Mouse (Mus musculus) forebrain, postnatal 0 days (tissue): ENCODE data around the gene Smndc1. TPM values are rescaled to one million over a fixed set of nuclear protein-coding genes. Genes with fewer than 3 reads are reported as not detected.

ENCODE experiments used
- ATAC-seq: fragments of 200-750 bp; cut with Nextera tagmentation; 2 replicates; pipeline ENCODE4 v1.8.0; 2017; ENCODE audit warnings: mild to moderate bottlenecking, moderate library complexity
- DNase-seq: peaks from one replicate; pipeline ENCODE4 v3.0.0-alpha.2; 2015
- H3K27ac ChIP-seq: fragments of 300-500 bp; sonication (generic); 2 replicates; pipeline ENCODE4 v1.5.1; 2014; ENCODE audit warnings: low read depth, mild to moderate bottlenecking, antibody characterized with exemption, low read length, moderate library complexity, mixed read lengths
- H3K27me3 ChIP-seq: fragments of 300-500 bp; sonication (generic); 2 replicates; pipeline ENCODE4 v1.6.1; 2014; ENCODE audit warnings: mild to moderate bottlenecking, low read length, mixed read lengths; ENCODE audit not compliant: insufficient read depth
- H3K36me3 ChIP-seq: fragments of 300-500 bp; sonication (generic); 2 replicates; pipeline ENCODE4 v1.6.1; 2014; ENCODE audit warnings: mild to moderate bottlenecking, moderate library complexity; ENCODE audit not compliant: insufficient read depth
- H3K4me1 ChIP-seq: fragments of 300-500 bp; sonication (generic); 2 replicates; pipeline ENCODE4 v1.6.1; 2014; ENCODE audit warnings: antibody characterized with exemption; ENCODE audit not compliant: insufficient read depth
- H3K4me2 ChIP-seq: fragments of 300-500 bp; sonication (generic); 2 replicates; pipeline ENCODE4 v1.6.1; 2014; ENCODE audit warnings: low read depth, mild to moderate bottlenecking, moderate library complexity
- H3K4me3 ChIP-seq: fragments of 300-500 bp; sonication (generic); 2 replicates; pipeline ENCODE4 v1.5.1; 2014; ENCODE audit warnings: low read depth, low read length, mixed read lengths
- H3K9ac ChIP-seq: fragments of 300-500 bp; sonication (generic); 2 replicates; pipeline ENCODE4 v1.6.1; 2014; ENCODE audit warnings: mild to moderate bottlenecking
- H3K9me3 ChIP-seq: fragments of 300-500 bp; sonication (generic); 2 replicates; pipeline ENCODE4 v1.6.1; 2016; ENCODE audit warnings: low read length
- CTCF ChIP-seq: sonication (generic); IDR thresholded peaks from 2 replicates; pipeline ENCODE4 v1.5.1; 2016; ENCODE audit warnings: antibody characterized with exemption, control low read depth, low read depth
- WGBS: fragments of 180-500 bp; shearing (Covaris S2); extraction: QIAGEN DNeasy Blood & Tissue Kit; methylation state at CpG from one replicate; pipeline ENCODE4 v1.1.7; 2014; 5-methylcytosine and 5-hydroxymethylcytosine counted together
- polyA plus RNA-seq: library from polyadenylated mRNA; unstranded; fragments of >200 nt; fragmentation: Nextera tagmentation; extraction: Ambion mirVana; gene quantifications from 2 replicates; pipeline ENCODE4 v1.2.1, GENCODE M21; 2015
- total RNA-seq: library from RNA; depleted of rRNA; stranded (reverse); fragments of >200 nt; gene quantifications from 2 replicates; pipeline ENCODE4 v1.2.3, GENCODE M21; 2014; rRNA removed

The Smndc1 gene
- total and polyA plus RNA-seq, 2 experiments from 2014 or later: 15.5 to 39.3 TPM

DNA sequence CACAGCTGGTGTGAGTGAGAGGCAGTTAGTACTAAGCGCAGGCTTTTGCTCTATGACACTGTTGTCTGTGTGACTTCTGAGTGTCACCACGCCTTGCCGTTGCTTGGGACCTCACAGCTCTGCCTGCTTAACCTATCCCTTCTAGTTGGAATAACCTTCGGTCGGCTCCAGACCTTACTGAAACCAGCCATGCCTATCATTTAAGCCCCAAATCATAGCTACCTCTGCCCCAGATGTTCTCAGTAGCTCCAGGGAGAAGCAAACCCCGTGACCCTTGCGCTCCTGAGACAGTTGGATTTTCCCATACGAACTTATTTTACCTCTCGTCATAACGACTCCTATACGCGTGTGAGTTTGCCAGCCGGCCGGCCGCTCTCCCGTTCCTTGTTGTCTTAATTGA, 46.3 kb downstream of the Smndc1 start:
- Histone ChIP-seq H3K9me3 (no peaks in the 10 kb centered on the region), H3K27me3 (no peaks in the 10 kb centered on the region), H3K4me1 (0 out of 2 replicates have a peak, but pooled peaks cover 4% of the 10 kb centered on the region), H3K4me3 (no peak overlapping the region), H3K9ac (no peak overlapping the region), H3K27ac (no peak overlapping the region), H3K4me2 (no peak overlapping the region), H3K36me3 (0 out of 2 replicates have a peak, but pooled peaks cover 4% of the 10 kb centered on the region)
- ATAC-seq (no peak), DNase-seq (no peak)
- 73% methylated on average over 16 of the region's 16 CpGs for WGBS
- no peak for TF ChIP-seq CTCF

- Histone ChIP-seq H3K9ac (no peak overlapping the region), H3K36me3 (0 out of 2 replicates have a peak, but pooled peaks cover 4% of the 10 kb centered on the region), H3K4me2 (no peak overlapping the region), H3K4me1 (0 out of 2 replicates have a peak, but pooled peaks cover 4% of the 10 kb centered on the region), H3K9me3 (no peaks in the 10 kb centered on the region), H3K27me3 (no peaks in the 10 kb centered on the region), H3K27ac (no peak overlapping the region), H3K4me3 (no peak overlapping the region)
- WGBS: 89% methylated on average over 13 of the region's 13 CpGs
- no peak for ATAC-seq
- DNase-seq: no peak
- TF ChIP-seq CTCF: no peak
Observed at GRCm38 (mm10) chr19:53343174-53343881, 47.0 kb downstream of the Smndc1 start.

GRCm38 (mm10) chr19:53340423-53340822, 50.0 kb downstream of the Smndc1 start:
- H3K9me3 ChIP-seq: no peaks in the 10 kb centered on the region
- H3K27ac ChIP-seq: no peak overlapping the region
- no peak overlapping the region for H3K4me3 ChIP-seq
- H3K4me2 ChIP-seq: 0 out of 2 replicates have a peak overlapping the region, but pooled peaks have one; percentile 8
- no peaks in the 10 kb centered on the region for H3K27me3 ChIP-seq
- DNase-seq (no peak), ATAC-seq (no peak)
- TF ChIP-seq CTCF: no peak
- WGBS: 20% methylated on average over 6 of the region's 6 CpGs
- H3K4me1 ChIP-seq: 0 out of 2 replicates have a peak, but pooled peaks cover 3% of the 10 kb centered on the region
- no peak overlapping the region for H3K9ac ChIP-seq
- H3K36me3 ChIP-seq: no peaks in the 10 kb centered on the region; the same call in 1 of the 2 replicates

GRCm38 (mm10) chr19:53335241-53335640, 55.1 kb downstream of the Smndc1 start:
- H3K9ac ChIP-seq: no peak overlapping the region
- no peak overlapping the region for H3K27ac ChIP-seq
- H3K36me3 ChIP-seq: peaks cover 7% of the 10 kb centered on the region; the same call in 1 of the 2 replicates
- H3K4me1 ChIP-seq: no peaks in the 10 kb centered on the region
- H3K9me3 ChIP-seq: no peaks in the 10 kb centered on the region
- no peaks in the 10 kb centered on the region for H3K27me3 ChIP-seq
- no peak overlapping the region for H3K4me3 ChIP-seq
- no peak for DNase-seq
- H3K4me2 ChIP-seq: no peak overlapping the region
- no peak for ATAC-seq
- 88% methylated on average over 9 of the region's 9 CpGs for whole genome bisulfite sequencing
- no peak for TF ChIP-seq CTCF

- Histone ChIP-seq H3K9me3 (no peaks in the 10 kb centered on the region), H3K4me1 (no peaks in the 10 kb centered on the region), H3K36me3 (peaks cover 7% of the 10 kb centered on the region; the same call in 1 of the 2 replicates), H3K4me3 (no peak overlapping the region), H3K4me2 (no peak overlapping the region), H3K9ac (no peak overlapping the region), H3K27ac (no peak overlapping the region), H3K27me3 (no peaks in the 10 kb centered on the region)
- no peak for ATAC-seq
- no peak for DNase-seq
- no peak for TF ChIP-seq CTCF
- 90% methylated on average over 6 of the region's 6 CpGs for WGBS
Observed at GRCm38 (mm10) chr19:53333730-53334129, 56.6 kb downstream of the Smndc1 start.

- H3K27me3 ChIP-seq: no peaks in the 10 kb centered on the region
- WGBS: 93% methylated on average over 21 of the region's 21 CpGs
- H3K27ac ChIP-seq: no peak overlapping the region
- DNase-seq (no peak), ATAC-seq (no peak)
- TF ChIP-seq CTCF: no peak
- no peak overlapping the region for H3K4me2 ChIP-seq
- H3K36me3 ChIP-seq: peaks cover 7% of the 10 kb centered on the region; the same call in 1 of the 2 replicates
- no peaks in the 10 kb centered on the region for H3K9me3 ChIP-seq
- H3K4me3 ChIP-seq: no peak overlapping the region
- no peaks in the 10 kb centered on the region for H3K4me1 ChIP-seq
- no peak overlapping the region for H3K9ac ChIP-seq
Observed at GRCm38 (mm10) chr19:53331882-53332500, 58.4 kb downstream of the Smndc1 start.

DNA sequence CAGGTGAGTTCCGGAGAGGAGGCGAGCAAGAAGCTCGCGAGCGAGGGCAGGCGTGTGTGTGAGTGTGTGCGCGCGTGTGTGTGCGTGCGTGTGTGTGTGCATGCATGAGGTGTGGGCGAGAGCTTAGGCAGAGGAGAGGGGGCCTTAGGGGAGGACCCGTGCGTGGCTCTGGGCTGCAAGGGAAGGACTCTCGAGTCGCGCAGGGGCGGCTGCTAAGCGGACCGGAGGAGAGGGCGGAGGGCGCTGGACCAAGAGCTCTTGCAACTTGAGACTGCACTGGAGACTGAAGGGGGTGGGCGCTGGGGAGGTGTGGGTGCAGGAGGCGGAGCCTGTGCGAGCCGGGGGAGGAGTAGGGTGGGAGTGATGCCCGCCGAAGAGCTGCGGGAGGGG, 60.4 kb downstream of the Smndc1 start:
- no peak for TF ChIP-seq CTCF
- Histone ChIP-seq H3K4me1 (peaks cover 10% of the 10 kb centered on the region), H3K27ac (peak overlapping the region; percentile 72), H3K4me2 (peak overlapping the region; percentile 91), H3K36me3 (peaks cover 7% of the 10 kb centered on the region; the same call in 1 of the 2 replicates), H3K27me3 (no peaks in the 10 kb centered on the region), H3K4me3 (peak overlapping the region; percentile 80), H3K9ac (peak overlapping the region; percentile 69), H3K9me3 (no peaks in the 10 kb centered on the region)
- ATAC-seq (peak; percentile 53), DNase-seq (peak; percentile 58)
- WGBS: under 1% methylated on average over 28 of the region's 29 CpGs

Other genes starting within 250 kb of the Smndc1 start
- gene Mxi1, start 80.1 kb downstream of the Smndc1 start, total RNA-seq: 37.0 and 48.4 TPM in 2 replicates
- gene Mxi1, start 80.1 kb downstream of the Smndc1 start, polyA plus RNA-seq: 42.2 and 48.9 TPM in 2 replicates
- not detected in 2 replicates for gene Gm10197, start 18.8 kb downstream of the Smndc1 start, total RNA-seq
- gene Gm10197, start 18.8 kb downstream of the Smndc1 start, polyA plus RNA-seq: not detected in 2 replicates
- gene Dusp5, start 138.5 kb upstream of the Smndc1 start, total RNA-seq: 7.5 and 7.6 TPM in 2 replicates
- gene Dusp5, start 138.5 kb upstream of the Smndc1 start, polyA plus RNA-seq: 3.9 and 5.0 TPM in 2 replicates
- 72.1 and 78.8 TPM in 2 replicates for gene Nutf2-ps1, start 198.5 kb upstream of the Smndc1 start, total RNA-seq
- gene Nutf2-ps1, start 198.5 kb upstream of the Smndc1 start, polyA plus RNA-seq: 184 and 209 TPM in 2 replicates
- 35.5 and 41.4 TPM in 2 replicates for gene Smc3, start 209.8 kb upstream of the Smndc1 start, total RNA-seq
- 36.9 and 47.0 TPM in 2 replicates for gene Smc3, start 209.8 kb upstream of the Smndc1 start, polyA plus RNA-seq